Mouse (Mus musculus) liver, embryonic 15.5 days (tissue): ENCODE data around the gene Clpp. TPM values are rescaled to one million over a fixed set of nuclear protein-coding genes. Genes with fewer than 3 reads are reported as not detected.

Source experiments
- ATAC-seq: fragments of 200-750 bp; cut with Nextera tagmentation; 2 replicates; pipeline ENCODE4 v1.8.0; 2017; ENCODE audit warnings: moderate number of reproducible peaks, mild to moderate bottlenecking, moderate library complexity; ENCODE audit not compliant: insufficient read depth
- H3K27ac ChIP-seq: fragments of 300-500 bp; sonication (generic); replicated peaks from 2 replicates; pipeline ENCODE4 v1.5.1; 2015; ENCODE audit warnings: mild to moderate bottlenecking, inconsistent platforms
- H3K27me3 ChIP-seq: fragments of 300-500 bp; sonication (generic); 2 replicates; pipeline ENCODE4 v1.6.1; 2015; ENCODE audit warnings: mild to moderate bottlenecking, inconsistent platforms
- H3K36me3 ChIP-seq: fragments of 300-500 bp; sonication (generic); replicated peaks from 2 replicates; pipeline ENCODE4 v1.6.1; 2015; ENCODE audit warnings: moderate library complexity, mild to moderate bottlenecking, inconsistent platforms
- H3K4me1 ChIP-seq: fragments of 300-500 bp; sonication (generic); replicated peaks from 2 replicates; pipeline ENCODE4 v1.6.1; 2015; ENCODE audit warnings: inconsistent platforms
- H3K4me2 ChIP-seq: fragments of 300-500 bp; sonication (generic); 2 replicates; pipeline ENCODE4 v1.6.1; 2015; ENCODE audit warnings: moderate library complexity, mild to moderate bottlenecking, inconsistent platforms
- H3K4me3 ChIP-seq: fragments of 300-500 bp; sonication (generic); replicated peaks from 2 replicates; pipeline ENCODE4 v1.5.1; 2015; ENCODE audit warnings: mild to moderate bottlenecking, inconsistent platforms
- H3K9ac ChIP-seq: fragments of 300-500 bp; sonication (generic); 2 replicates; pipeline ENCODE4 v1.6.1; 2015; ENCODE audit warnings: moderate library complexity, mild to moderate bottlenecking, inconsistent platforms
- H3K9me3 ChIP-seq: fragments of 300-500 bp; sonication (generic); replicated peaks from 2 replicates; pipeline ENCODE4 v1.6.1; 2016; ENCODE audit warnings: inconsistent platforms
- WGBS: fragments of 180-500 bp; shearing (Covaris S2); methylation state at CpG from one replicate; pipeline ENCODE4 v1.1.7; 2015; ENCODE audit warnings: mixed read lengths; ENCODE audit not compliant: insufficient replicate concordance; 5-methylcytosine and 5-hydroxymethylcytosine counted together
- polyA plus RNA-seq: library from polyadenylated mRNA; unstranded; fragments of >200 nt; fragmentation: Nextera tagmentation; extraction: Ambion mirVana; gene quantifications from 2 replicates; pipeline ENCODE4 v1.2.1, GENCODE M21; 2015

Gene Clpp
- 67.8 and 75.8 TPM in 2 replicates for polyA plus RNA-seq

DNA sequence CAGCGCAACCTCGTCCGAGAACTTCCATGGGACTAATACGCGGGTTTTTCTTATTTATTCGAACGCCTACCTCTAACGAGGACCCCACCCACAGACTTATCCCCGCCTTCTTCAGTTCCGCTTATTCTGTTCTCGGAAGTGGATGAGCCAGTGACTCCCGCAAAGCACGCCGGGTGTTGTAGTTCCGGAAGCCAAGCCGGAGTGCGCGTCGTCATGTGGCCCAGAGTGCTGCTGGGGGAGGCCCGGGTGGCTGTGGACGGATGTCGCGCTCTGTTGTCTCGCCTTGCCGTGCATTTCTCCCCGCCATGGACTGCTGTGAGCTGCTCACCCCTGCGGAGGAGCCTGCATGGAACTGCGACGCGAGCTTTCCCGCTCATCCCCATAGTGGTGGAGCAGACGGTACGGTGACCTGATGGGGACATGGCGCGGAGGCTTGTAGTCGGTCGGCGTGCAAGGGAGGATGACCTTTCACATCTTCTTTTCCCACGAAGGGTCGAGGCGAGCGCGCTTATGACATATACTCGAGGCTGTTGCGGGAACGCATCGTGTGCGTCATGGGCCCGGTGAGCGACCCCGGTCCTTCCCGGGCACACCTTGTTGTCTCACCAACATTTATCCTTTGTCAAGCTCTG, at the start of gene Clpp:
Gene Clpp, plus strand, starts transcription at position 191 of the 632 bp plus-strand sequence.
- WGBS, result under 1% methylated on average over 52 of the region's 52 CpGs
- H3K27me3 ChIP-seq, result no peaks in the 10 kb centered on the region
- H3K27ac ChIP-seq, result peak within 1 kb of the TSS; percentile 69
- H3K9ac ChIP-seq, result peak within 1 kb of the TSS; percentile 71
- H3K4me3 ChIP-seq, result peak within 1 kb of the TSS; percentile 77
- H3K36me3 ChIP-seq, result peaks cover 36% of the 10 kb centered on the region
- ATAC-seq, result peak; percentile 96
- H3K9me3 ChIP-seq, result no peaks in the 10 kb centered on the region
- peaks cover 24% of the 10 kb centered on the region for H3K4me1 ChIP-seq
- H3K4me2 ChIP-seq, result peak within 1 kb of the TSS; percentile 88

DNA sequence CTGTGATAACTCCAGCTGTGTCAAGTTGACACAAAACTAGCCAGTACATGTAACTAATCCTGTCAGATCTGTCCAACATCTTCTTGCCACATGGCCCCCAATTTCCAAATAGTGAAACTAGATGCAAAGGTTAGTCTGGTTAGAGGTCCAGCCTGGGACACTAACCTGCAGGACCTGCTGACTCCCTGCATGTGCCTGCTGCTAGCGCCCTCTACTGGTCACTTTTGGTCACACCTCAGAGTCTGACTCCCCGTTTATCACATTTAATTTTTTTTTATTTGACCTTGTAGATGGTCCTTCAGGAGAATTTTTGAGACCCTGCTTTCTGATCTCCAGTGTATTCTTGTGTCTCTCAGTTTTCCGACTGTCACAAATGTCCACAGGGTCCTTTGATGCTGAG, 39.2 kb upstream of the Clpp start:
- WGBS, result 9% methylated on average over 3 of the region's 3 CpGs
- Histone ChIP-seq H3K4me3 (no peak overlapping the region), H3K27me3 (peaks cover 17% of the 10 kb centered on the region), H3K9ac (no peak overlapping the region), H3K27ac (no peak overlapping the region), H3K4me1 (no peaks in the 10 kb centered on the region), H3K36me3 (no peaks in the 10 kb centered on the region), H3K4me2 (no peak overlapping the region), H3K9me3 (no peaks in the 10 kb centered on the region)
- ATAC-seq, result no peak

DNA sequence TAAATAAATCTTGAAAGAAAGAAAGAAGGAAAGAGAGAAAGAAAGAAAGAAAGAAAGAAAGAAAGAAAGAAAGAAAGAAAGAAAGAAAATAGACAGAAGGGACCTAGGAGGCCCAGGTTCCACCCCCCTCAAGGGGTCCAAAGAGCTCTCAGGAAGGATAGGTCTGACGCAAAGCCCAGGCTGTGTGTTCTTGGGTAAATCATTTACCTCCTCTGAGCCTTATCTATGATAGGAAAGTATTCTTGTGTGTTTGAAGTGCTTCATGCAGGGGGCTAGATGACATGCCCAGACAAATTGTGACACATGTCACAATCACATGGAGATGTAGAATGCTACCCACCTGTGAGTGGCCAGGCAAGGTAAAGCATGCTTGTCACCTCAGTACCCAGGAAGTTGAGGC, 37.5 kb upstream of the Clpp start:
- H3K36me3 ChIP-seq, result no peaks in the 10 kb centered on the region
- no peak for ATAC-seq

DNA sequence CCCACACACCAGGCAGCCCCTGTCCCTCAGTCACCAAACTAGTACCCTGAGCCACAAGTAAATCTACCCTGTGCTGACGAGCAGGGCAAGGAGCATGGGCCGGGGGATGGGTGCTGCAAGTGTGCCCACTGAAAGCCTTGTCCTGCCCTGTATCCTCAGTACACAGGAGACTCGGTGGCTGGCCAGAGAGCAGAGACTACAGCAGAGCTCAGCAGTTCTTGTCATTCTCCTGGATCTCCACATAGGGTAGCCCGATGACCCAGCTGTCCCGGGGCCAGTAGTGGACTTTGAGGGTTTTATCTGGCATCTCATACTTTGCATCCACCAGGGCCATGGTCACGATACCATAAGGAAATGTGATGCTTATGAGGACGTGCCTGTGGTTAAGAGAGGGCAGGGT, 35.2 kb upstream of the Clpp start:
- no peak overlapping the region for H3K9ac ChIP-seq
- no peak for ATAC-seq
- H3K4me1 ChIP-seq, result peaks cover 17% of the 10 kb centered on the region
- H3K4me2 ChIP-seq, result no peak overlapping the region
- WGBS, result 61% methylated on average over 7 of the region's 7 CpGs
- H3K9me3 ChIP-seq, result no peaks in the 10 kb centered on the region
- no peak overlapping the region for H3K27ac ChIP-seq
- no peak overlapping the region for H3K4me3 ChIP-seq
- H3K27me3 ChIP-seq, result peaks cover 17% of the 10 kb centered on the region
- no peaks in the 10 kb centered on the region for H3K36me3 ChIP-seq

More for the DNA sequence above, 37.5 kb upstream of the Clpp start:
- Histone ChIP-seq H3K4me3 (no peak overlapping the region), H3K4me1 (peaks cover 4% of the 10 kb centered on the region), H3K9ac (no peak overlapping the region), H3K27me3 (peaks cover 14% of the 10 kb centered on the region), H3K4me2 (no peak overlapping the region), H3K9me3 (no peaks in the 10 kb centered on the region), H3K27ac (no peak overlapping the region)
- 55% methylated on average over 1 of the region's 1 CpGs for WGBS

DNA sequence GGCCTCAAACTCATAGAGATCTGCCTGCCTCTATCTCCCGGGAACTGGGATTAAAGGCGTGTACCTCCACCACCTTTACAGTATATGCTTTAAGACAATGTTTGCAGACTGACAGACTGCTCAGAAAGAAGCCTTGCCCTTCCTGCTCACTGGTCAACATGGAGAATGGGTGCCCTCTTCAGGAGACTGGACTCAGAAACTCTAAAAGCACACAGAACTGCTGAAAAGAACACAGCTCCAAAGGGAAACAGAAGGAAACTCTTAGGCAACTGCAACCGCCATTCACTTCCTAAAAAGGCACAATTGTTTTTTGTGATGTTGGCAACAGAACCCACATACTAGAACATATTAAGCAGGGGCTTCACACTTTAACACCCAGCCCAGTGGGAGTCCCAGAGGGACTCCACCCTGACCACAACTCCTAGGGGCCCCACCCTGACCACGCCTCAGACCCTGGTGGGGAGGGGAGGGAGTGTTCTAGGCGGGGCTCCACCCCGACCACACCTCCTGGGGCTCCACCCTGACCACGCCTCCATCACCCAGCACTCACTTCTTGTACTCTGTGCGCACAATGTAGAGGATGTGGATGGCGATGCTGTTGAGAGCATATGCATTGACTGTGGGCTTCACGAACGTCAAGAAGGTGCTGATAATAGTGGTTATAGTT, 32.2 kb upstream of the Clpp start:
- no peak overlapping the region for H3K9ac ChIP-seq
- peak overlapping the region; percentile 39 for H3K4me2 ChIP-seq
- H3K4me3 ChIP-seq, result no peak overlapping the region
- ATAC-seq, result peak; percentile 94
- no peaks in the 10 kb centered on the region for H3K9me3 ChIP-seq
- peak overlapping the region; percentile 45 for H3K27ac ChIP-seq
- no peaks in the 10 kb centered on the region for H3K36me3 ChIP-seq
- WGBS, result 10% methylated on average over 11 of the region's 11 CpGs
- H3K4me1 ChIP-seq, result peaks cover 17% of the 10 kb centered on the region
- peaks cover 23% of the 10 kb centered on the region for H3K27me3 ChIP-seq

DNA sequence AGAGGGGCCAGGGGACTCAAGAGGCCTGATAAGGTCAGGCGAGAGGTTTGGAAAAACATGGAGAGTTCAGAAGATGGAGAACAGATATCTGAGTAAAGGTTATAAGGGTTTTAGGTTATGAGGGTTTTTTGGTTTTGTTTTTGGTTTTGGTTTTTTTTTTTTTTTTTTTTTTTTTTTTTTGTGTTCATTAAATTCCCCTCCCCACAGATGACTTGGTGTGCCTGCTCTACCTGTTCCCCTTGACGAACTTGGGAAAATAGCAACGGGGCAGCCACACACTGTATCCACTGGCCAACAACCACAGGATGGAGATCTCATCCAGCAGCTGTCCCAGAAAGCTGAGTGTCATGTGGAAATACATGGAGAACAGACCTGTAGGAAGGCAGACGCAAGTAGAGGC, 31.4 kb upstream of the Clpp start:
- no peak overlapping the region for H3K27ac ChIP-seq
- ATAC-seq, result no peak
- peaks cover 17% of the 10 kb centered on the region for H3K4me1 ChIP-seq
- no peak overlapping the region for H3K4me3 ChIP-seq
- H3K4me2 ChIP-seq, result peak overlapping the region; percentile 39; the same call in 1 of the 2 replicates
- peaks cover 17% of the 10 kb centered on the region; the same call in 1 of the 2 replicates for H3K27me3 ChIP-seq
- H3K9me3 ChIP-seq, result no peaks in the 10 kb centered on the region
- H3K36me3 ChIP-seq, result no peaks in the 10 kb centered on the region
- WGBS, result 50% methylated on average over 4 of the region's 4 CpGs
- H3K9ac ChIP-seq, result no peak overlapping the region

DNA sequence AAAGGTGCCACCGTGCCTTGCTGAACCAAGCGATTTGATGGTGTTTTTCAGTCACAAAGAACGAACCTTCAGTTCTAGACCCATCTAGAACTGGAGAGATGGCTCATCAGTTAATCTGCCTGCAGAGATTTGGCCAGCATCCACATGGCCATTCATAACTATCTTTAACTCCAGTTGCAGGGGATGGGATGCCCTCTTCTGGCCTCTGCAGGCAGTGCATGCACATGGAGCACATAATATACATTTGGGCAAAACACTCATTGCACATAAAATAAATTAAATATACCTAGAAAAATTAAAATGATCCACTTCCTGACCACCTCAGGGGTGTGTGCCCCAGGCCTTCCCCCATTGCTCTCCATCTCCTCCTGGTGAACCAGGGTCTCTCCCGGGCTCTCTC, 28.2 kb upstream of the Clpp start:
- H3K27ac ChIP-seq, result no peak overlapping the region
- 75% methylated on average over 4 of the region's 4 CpGs for WGBS
- H3K9me3 ChIP-seq, result no peaks in the 10 kb centered on the region
- H3K4me1 ChIP-seq, result peaks cover 17% of the 10 kb centered on the region
- H3K4me3 ChIP-seq, result no peak overlapping the region
- peaks cover 21% of the 10 kb centered on the region for H3K27me3 ChIP-seq
- no peak overlapping the region for H3K9ac ChIP-seq
- H3K36me3 ChIP-seq, result no peaks in the 10 kb centered on the region
- H3K4me2 ChIP-seq, result no peak overlapping the region
- ATAC-seq, result no peak

DNA sequence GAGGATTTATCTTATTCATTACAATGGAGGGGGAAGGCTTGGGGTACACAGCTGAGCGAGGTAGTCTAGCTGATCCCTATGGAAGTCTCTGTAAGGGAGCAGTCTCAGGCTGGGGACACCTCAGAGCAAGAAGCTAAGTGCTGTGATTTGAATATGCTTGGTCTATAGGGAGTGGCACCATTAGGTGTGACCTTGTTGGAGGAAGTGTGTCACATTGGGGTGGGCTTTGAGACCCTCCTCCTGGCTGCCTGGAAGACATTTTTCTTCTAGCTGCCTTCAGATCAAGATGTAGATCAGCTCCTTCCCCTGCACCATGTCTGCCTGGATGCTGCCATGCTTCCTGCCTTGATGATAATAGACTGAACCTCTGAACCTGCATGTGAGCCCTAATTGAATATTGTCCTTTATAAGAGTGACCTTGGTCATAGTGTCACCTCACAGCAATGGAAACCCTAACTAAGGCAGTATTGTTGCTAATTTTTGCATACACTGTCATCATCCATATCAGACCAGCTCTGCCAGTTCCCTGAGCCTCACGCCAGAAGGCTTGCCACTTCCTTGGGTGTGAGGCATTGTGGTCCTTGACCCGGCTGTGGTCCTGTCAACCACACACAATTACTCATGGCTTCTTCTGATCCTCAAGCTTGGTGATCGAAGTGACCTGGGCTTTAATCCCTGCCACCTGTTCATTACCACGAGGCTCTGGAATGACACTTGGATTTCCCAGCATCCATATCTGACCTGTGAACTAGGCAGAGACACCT, 27.3 kb upstream of the Clpp start:
- Histone ChIP-seq H3K36me3 (no peaks in the 10 kb centered on the region), H3K4me3 (no peak overlapping the region), H3K4me1 (peaks cover 11% of the 10 kb centered on the region), H3K9ac (no peak overlapping the region), H3K4me2 (no peak overlapping the region), H3K27me3 (peaks cover 21% of the 10 kb centered on the region), H3K9me3 (no peaks in the 10 kb centered on the region), H3K27ac (no peak overlapping the region)
- 46% methylated on average over 5 of the region's 5 CpGs for whole genome bisulfite sequencing
- ATAC-seq, result no peak

DNA sequence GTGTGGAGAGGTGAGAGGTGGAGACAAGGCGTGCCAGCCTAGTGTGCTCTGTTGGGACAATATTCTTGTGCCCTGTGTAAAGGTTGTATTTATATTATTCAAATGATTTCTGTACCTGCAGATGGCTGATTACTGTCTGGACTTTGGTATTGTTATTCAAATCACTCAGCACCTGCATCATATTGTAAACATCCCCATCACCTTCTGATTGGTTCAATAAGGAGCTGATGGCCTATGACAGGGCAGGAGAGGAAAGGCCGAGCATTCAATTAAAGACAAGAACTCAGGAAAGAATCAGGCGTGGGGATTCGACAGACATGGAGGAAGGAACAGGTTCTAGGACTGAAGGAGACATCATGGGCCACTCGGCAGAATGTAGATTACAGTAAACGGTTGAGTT, 26.5 kb upstream of the Clpp start:
- no peak overlapping the region for H3K27ac ChIP-seq
- WGBS, result 64% methylated on average over 6 of the region's 6 CpGs

DNA sequence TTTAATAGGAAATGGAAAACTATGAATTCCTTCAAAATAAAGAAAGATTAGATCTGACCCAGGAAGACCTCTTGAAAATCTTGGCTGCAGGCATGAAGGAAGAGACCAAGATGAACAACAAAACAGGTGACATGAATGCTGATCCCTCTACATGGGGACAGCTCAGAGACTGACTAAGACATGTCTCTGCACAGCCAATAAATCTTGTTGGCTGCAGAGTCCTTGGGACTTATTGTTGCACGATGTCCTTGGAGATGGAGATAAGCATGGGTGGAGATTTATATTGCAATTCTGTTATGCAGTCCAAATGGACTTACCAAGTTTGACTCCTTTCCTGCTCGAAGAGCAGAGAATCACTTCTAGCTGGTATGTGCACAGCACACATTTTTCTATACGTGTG, 20.8 kb upstream of the Clpp start:
- no peaks in the 10 kb centered on the region for H3K36me3 ChIP-seq
- no peaks in the 10 kb centered on the region for H3K9me3 ChIP-seq
- WGBS, result 37% methylated on average over 3 of the region's 3 CpGs
- peaks cover 32% of the 10 kb centered on the region for H3K27me3 ChIP-seq
- H3K4me1 ChIP-seq, result no peaks in the 10 kb centered on the region
- no peak overlapping the region for H3K4me2 ChIP-seq
- H3K9ac ChIP-seq, result no peak overlapping the region
- no peak overlapping the region for H3K4me3 ChIP-seq
- no peak overlapping the region for H3K27ac ChIP-seq
- ATAC-seq, result no peak

More for the DNA sequence above, 26.5 kb upstream of the Clpp start:
- no peak overlapping the region for H3K4me2 ChIP-seq
- H3K9me3 ChIP-seq, result no peaks in the 10 kb centered on the region
- no peak overlapping the region for H3K4me3 ChIP-seq
- no peak for ATAC-seq
- peaks cover 3% of the 10 kb centered on the region; the same call in 1 of the 2 replicates for H3K4me1 ChIP-seq
- H3K27me3 ChIP-seq, result peaks cover 21% of the 10 kb centered on the region
- no peaks in the 10 kb centered on the region for H3K36me3 ChIP-seq
- H3K9ac ChIP-seq, result no peak overlapping the region

DNA sequence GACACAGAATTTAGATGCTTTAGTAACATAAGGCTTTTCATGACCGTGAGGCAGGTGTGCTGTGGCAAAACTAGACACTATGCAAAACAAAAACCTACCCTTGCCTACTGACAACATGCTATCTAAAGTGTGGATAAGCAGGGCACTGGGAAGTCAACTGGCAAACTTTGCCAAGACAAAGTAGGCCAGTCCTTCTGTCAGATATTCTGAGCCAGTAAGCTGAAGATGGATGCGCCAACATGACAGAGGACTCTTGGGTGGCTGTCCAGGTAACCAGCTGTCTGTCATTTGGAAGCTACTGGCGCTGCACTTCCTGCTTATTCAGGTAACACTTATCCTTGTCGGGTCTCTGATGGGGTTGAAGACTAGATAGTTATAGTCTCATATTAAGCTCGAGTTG, 20.0 kb upstream of the Clpp start:
- ATAC-seq, result no peak
- no peaks in the 10 kb centered on the region for H3K9me3 ChIP-seq
- H3K27me3 ChIP-seq, result peaks cover 29% of the 10 kb centered on the region
- H3K4me1 ChIP-seq, result no peaks in the 10 kb centered on the region; the same call in 1 of the 2 replicates
- no peak overlapping the region for H3K4me3 ChIP-seq
- no peak overlapping the region for H3K4me2 ChIP-seq
- no peaks in the 10 kb centered on the region for H3K36me3 ChIP-seq
- no peak overlapping the region for H3K27ac ChIP-seq
- H3K9ac ChIP-seq, result no peak overlapping the region
- 47% methylated on average over 5 of the region's 5 CpGs for WGBS
